Mouse (Mus musculus): ENCODE results near the gene Clasrp.

Gene Clasrp

DNA sequence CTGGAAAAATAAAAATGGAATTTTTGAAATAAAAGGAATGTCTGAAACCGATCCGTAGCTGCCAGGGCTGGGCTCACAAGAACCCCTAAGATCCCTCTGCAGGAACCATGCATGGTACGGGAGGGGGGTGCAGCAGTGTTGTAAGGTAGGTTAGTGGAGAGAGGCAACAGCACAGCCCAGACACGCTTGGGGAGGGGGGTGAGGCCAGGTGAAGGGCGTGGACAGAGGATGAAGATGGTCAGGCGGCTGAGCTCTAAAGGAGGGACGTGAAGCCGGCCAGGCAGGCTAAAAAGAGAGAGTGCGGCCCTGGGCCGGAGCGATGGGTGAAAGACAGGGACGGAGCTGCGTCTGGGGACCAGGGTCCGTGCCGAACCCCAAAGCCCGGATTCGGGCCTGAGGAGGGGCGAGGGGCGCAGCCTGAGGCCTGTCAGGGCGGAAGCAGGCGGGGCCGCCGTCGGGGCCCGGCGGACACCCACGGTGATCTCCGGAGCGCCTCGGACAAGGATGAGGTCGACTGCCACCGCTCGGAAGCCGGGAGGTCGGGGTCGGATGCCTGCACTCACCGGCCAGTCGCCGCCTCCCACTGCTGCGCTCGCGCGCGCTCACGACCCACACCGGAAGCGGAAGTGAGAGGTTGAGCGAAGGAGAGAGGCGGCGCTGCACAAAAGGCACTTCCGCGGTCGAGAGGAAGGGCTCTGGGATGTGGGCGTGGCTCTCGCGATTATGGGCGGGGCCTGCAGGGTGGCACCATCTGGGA lies at the start of gene Clasrp:
Clasrp (minus strand) TSS at position 638 of the 757 bp plus-strand sequence.
- peak; percentile 95 for DNase-seq (ENCODE audit: low spot score)

DNA sequence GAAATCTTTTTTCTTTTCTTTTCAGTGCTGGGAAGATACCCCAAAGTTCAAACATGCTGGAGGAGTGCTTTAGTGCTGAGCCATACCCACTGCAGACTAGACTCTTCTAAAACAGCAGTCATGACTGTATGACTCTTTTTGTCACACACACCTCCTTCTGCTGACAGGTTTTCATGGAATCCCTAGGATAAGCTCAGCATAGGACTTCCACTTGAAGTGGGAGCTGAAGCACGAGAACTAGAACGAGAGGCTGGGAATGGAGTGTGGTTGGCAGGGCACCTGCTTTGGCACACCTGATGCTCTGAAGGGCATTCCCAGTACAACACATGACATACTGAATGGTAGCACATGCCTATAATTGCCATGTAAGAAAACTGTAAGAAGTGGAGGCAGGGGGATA lies 48.3 kb upstream of the Clasrp start:
- DNase-seq (ENCODE audit: low spot score), result no peak

DNA sequence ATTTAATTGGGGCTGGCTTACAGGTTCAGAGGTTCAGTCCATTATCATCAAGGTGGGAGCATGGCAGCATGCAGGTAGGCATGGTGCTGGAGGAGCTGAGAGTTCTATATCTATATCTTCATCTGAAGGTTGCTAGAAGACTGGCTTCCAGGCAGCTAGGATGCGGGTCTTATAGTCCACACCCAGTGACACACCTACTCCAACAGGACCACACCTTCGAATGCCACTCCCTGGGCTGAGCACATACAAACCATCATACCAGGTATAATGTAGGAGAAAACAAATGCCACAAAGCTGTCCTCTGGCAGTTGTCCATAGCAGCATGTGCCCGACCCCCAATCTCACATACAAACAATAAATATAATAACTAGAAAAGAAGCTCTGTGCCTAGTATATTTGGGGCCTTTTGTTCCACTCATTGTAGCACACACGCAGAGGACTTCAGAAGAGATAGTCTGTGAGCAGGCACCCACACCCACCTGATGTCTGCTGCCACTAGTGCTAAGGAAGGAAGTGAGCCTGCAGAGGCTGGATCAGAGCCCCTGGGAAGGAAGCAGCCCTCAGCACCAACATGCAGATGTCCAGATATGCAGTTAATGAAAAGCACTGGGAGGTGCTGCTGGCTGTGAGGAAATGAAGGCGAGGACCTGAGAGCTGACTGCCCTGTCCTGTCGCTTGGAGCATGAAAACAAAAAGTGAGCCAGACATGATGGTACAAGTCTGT lies 46.9 kb upstream of the Clasrp start:
- no peak for DNase-seq (ENCODE audit: low spot score)

DNA sequence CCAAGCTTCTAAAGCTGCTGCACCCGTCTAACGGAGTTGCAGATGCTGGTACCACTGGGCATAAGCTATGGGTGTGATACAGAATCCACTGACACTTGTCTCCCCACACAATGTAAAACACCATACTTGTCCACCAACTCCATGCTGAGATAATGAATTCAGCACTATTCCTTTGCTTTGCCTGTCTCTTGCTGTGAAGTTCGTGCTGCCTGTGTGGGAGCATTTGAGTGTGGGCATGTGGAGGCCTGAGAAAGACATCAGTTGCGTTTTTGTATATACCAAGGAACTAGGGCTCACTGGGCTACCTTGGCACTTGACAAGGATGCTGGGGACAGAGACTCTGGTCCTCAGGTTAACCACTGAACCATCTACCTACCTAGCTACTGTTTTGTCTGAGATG lies 36.9 kb upstream of the Clasrp start:
- no peak for DNase-seq (ENCODE audit: low spot score)

DNA sequence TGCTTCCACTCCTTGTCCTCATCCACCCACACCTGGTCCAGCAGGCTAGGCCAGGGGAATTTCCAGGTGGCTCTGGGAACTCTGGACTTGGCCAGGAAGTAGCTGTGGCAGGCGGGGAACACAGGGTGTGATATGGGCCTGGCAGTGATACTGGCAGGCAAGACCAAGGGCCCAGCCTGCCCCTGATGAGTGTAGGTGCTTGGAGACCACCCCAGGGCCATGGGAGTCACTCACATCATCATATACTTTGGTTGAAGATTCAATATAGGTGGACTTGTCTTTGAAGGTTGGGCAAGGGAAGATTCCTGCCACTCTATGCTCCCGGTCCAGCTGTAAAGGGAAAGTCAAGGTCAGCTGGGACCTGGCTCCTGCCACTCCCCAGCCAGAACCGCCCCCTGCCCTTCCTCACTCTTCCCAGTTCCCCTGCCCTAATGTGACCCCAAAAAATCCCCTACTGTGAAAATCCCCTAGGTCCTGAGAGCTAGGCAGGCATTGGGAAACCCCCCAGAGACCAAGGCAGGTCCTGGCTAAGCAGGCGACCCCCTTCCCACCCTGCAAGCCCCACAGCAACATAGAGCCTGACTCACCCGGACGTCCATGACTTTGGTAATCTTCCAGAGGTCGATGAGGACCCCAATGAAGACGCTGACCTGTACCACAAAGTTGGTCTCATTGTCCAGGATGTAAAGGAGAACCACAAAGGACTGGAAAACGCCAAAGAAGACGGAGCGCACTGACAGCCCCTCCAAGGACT lies 31.0 kb upstream of the Clasrp start:
- DNase-seq (ENCODE audit: low spot score), result no peak

DNA sequence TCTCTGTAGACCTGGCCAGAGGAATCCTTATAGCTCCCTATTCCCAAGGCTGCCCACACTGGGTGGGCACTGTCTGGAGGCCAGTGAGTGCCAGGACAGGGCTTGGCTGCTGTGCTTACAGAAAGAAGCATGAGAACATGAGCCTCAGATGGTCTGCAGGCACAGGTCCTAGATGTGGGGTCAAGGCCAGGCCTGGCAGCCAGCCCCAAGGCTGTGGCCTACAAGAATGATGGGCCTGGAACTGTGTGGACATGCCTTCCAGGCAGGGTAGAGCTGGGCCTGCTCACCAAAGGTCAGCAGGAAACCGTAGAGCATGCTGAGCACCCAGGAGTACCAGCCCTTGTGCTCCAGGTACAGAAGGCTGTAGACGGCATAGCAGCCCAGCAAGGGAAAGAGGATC lies 30.3 kb upstream of the Clasrp start:
- peak; percentile 51 for DNase-seq (ENCODE audit: low spot score)

DNA sequence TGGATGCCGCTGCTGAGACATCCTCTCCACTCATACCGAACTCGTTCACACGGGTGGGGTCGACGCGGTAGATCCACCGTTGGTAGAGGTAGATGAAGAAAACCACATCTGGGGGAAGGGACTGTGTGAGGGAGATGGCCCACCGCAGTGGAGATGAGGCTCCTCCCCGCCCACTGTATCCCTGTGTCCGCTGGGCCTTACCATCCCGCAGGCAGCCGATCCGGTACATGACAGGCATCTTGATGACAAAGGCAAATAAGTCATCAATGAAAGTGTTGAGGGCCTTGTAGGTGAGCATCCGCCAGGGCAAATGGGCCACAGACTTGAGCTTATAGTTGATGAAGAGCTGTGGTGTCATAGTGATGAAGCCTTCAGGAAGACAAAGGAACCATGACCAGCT lies 29.6 kb upstream of the Clasrp start:
- no peak for DNase-seq (ENCODE audit: low spot score)

DNA sequence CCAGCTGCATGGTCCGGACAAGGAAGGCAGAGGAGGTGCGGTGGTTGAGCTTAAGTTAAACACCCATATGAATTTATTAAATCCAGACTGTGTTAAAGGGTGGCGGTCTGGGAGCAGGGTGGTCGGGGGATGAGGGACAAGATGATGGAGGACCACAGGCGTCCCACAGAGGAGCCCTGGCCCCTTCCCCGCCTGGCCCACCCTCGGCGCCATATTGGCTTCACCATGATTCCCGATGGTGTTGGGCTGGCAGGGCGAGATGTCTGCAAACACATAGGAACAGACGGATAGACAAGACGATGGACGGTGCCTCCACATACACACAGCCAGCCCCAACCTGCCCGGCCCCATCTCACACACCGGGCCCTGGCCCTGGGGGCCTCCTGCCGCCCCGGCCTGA lies 28.9 kb upstream of the Clasrp start:
- DNase-seq (ENCODE audit: low spot score), result no peak

DNA sequence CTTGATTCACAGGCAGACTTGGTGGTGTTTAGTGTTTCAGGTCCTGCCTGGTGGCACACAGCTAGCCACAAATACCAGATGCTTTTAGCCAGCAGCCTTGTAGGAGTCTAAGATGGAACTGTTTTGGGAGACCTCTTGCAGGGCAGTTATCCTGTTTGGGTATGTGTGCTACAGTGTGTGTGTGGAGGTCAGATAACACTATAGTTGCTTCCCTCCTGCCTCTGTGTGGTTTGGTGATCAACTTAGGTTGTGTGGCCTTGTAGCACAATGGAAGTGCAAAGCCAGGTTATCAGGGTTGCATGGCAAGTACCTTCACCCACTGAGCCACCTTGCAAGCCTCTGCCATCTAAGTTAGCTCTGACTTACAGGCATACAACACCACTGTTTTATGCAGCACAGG lies 28.4 kb upstream of the Clasrp start:
- no peak for DNase-seq (ENCODE audit: low spot score)

DNA sequence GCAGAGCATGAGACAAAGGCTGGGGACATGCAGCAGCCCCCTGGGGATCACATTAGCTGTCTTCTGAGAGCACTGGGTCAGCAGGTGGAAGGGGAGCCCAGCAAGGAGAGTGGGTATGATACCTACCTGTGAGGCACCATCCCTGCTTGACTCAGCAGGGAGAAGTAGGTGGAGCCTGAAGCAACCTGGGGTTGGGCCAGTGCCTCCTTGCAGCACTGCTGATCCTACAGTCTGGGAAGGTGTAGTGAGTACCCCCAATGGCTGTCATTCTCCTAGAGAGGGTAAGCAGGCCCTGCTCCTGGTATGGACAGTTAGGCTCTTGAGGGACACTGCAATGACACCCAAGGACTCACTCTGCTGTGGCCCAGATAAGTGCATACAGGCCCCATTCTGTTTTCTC lies 28.0 kb upstream of the Clasrp start:
- no peak for DNase-seq (ENCODE audit: low spot score)

DNA sequence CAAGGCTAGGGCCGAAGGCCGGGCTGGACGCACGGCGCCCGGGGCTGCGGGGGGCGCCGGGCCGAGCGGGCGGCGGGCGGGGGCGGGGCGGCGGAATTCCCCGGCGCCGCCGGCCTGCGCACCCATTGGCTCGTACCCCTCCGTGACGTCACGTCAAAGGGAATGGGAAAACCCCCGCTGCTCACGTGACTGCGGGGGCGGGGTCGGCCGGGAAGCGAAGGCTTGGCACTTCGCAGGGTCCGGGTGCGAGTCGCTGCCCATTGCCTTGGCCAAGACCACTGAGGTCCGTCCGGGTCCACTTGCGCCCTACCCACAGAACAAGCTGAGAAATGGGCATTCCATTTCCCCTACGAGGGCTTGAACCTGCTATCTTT lies 25.1 kb upstream of the Clasrp start, which contains the start of gene Relb:
Relb (minus strand) TSS at position 78 of the 374 bp plus-strand sequence.
- peak; percentile 90 for DNase-seq (ENCODE audit: low spot score)

DNA sequence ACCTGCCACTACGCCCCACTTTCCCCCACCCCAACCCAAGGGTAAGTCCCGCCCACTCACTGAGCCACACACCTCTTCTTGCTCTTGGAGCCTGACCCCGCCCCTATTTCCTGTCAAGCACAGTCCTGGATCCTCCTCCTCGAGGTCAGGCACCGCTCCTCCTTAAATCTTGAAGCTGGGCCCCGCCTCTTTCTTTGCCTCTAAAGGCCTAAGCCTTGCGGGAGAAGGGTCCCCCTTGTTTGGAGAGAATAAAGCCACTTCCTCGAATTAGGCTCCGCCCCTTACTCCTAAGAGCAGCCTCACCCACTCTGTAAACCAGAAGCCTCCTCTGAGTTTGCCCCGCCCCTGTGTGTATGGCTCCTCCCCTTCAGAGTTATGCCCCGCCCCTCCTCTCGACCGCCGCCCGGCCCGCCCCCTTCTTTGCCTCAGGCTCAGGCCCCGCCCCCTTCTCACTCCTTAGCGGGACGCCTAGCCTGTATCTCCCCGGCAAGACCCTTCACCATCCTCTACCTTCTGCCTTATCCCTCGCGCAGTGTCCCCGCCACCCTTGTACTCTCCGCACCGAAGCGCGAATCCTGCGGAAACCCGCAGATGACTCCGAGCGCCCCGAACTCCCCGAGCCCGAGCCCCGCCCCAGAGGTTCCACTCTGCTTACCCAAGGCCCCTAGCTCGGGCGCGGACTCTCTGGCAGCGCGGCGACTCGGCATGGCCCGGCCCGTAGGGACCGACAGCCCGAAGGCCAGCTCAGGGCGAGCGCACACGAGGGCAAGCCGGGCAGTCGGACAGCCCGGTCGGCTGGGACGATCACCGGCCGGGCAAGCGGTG lies 24.5 kb upstream of the Clasrp start:
- DNase-seq (ENCODE audit: low spot score), result peak; percentile 93

DNA sequence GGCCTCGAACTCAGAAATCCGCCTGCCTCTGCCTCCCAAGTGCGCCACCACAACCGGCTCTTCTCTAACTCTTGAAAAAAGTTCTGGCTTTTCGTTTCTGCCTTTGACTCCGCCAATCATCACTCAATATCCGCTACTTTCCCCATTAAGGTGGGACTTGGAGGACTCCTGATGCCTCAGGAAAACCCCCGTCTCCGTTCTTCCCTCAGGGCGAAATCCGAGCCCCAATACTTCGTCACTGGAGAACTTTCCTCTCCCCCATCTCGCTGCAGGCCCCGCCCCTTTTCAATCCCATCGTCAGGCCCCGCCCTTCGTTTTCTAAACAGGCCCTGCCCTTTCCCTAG lies 23.9 kb upstream of the Clasrp start:
- no peak for DNase-seq (ENCODE audit: low spot score)

DNA sequence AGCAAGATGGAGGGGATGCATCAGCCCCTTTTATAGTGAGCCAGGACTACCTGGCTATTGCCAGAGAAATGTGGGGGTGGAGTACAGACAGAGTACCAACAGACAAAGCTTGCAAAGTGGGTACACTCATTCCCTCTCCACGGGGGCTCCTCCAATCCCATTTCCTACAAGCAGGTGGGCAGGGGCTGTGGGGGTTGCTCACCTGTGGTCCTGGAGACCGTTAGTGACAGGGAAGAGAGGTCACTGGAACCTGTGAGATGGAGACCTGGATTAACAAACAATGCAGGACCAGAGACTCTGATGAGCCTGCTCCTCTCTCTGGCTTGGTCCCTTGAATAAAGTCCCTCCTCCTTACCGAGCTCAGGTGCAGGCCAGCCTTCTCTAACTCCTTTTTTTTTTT lies 23.4 kb upstream of the Clasrp start:
- no peak for DNase-seq (ENCODE audit: low spot score)

DNA sequence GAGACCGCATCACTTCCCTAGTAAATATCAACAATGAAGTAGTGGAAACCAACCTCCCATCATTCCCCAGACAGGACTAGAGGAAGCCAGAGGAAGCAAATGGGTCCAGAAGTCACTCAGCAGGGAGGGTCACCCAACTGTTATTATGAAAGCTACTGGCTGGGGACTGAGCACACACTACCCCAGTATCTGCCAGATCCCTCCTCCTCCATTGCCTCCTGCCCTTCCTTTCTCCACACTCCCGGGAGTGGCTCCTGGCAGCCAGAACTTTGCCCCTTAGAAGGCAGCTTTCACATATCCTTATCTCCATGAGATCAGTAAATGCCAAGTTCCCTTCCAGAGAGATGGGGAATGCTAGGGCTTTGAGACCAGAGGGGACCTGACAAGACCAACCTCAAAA lies 19.1 kb upstream of the Clasrp start:
- no peak for DNase-seq (ENCODE audit: low spot score)

DNA sequence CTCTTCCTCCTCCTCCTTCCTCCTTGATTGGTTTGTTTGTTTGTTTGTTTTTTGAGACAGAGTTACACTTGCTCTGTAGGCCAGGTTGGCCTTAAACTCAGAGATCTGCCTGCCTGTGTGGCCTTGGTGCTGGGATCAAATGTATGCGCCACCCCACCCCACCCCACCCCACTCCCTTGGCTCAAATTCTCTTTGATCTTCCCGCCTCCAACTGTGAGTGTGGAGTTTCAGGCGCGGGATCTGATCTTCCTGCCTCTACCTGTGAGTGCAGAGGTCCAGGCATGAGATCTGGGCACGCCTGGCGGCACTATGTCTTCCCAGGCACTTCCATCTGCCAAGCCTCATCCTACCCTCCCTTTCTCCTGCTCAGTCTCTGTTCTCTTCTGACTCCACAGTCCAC lies 18.0 kb upstream of the Clasrp start:
- no peak for DNase-seq (ENCODE audit: low spot score)

DNA sequence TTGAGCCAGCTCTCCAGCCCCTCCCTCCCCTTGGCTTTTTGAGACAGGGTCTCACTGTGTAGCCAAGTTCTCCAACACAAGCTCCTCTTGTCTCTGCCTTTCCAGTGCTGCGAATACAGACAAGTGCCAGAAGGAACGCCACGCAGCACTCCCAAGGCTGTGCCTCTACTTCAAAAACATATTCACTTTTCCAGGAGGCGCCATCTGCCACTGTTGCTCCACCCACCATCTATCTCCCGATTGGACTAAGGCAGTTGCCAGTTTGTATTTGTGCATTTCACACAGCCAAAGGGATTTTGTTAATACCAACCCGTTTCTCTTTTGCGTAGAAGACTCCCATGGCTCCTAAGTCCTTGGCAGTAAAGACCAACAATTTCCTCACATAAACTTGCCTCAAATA lies 16.5 kb upstream of the Clasrp start:
- DNase-seq (ENCODE audit: low spot score), result no peak

DNA sequence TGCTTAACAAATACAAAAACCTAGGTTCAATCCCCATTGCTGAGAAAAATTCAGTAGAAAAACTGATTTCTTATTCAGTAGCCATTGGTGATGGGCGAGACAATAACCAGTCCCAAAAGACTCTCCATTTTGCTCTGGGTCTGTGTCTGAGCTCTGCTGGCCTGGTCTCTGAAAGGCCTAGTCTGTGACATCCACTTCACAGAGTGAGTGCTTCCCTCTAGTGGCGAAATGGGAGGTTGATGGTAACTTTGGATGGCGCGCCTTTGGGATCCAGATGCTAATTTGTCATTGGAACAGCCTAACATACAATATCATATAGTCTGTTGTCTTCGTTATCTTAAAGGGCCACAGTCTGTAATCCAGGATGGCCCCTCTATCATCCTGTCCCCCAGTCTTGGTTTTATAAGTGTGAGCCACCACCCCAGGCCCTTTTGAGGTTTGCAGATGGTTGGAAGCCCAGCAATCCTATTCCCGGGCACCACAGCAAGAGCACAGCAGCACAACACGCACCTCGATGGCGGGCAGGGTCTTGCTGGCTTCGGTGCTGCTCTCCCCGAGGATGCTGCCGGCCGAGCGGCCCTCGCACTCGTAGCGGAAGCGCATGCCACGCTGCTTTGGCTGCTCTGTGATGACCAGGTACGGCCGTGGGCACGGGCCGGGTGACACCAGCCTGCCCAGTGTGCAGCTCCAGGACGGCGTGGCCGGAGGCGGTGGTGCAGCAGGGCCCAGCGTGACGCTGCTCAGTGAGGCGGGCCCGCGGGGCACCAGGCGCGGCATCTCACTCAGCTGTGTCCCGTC lies 14.9 kb upstream of the Clasrp start:
- DNase-seq (ENCODE audit: low spot score), result peak; percentile 57

DNA sequence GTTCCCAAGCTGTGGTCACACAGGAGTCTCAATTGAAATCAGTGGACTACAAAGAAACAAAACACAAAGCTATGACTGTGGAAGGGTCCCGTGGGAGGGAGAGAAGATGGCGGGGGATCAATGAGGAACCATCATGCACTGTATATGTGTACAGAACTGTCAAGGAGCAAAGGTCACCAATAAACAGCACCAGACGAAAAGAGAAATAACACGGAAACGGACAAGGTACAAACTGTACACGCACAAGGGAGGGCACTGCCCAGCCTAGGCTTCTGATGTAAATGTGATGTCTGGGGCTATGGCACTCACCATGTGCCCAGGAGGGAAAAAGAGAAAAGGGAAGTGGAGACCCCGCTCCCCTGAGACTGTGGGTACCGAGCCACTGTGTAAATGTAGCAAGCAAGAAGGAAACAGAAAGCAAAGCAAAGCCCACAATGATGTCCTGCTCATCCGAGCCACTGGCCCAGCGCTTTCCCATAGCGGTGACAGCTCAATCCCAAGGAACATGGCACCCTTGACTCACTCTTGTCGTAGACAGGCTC lies 10.8 kb upstream of the Clasrp start:
- no peak for DNase-seq (ENCODE audit: low spot score)

DNA sequence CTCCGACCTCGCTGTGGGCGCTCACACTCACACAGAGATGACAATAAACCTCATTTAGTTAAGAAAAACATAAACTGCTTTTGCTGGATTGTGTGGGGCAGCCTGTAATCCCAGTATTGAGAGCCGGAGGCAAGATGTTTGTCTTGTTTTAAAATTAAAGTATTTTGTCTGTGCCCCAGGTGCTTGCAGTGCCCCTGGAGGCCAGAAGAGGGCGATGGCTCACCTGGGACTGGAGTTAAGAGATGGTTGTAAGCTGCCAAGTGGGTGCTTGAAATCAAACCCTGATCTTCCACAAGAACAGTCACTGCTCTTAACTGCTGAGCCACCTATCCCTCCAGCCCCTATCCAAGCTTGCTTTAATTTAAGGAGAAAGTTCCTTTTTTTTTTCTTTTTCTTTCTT lies 6.7 kb upstream of the Clasrp start:
- DNase-seq (ENCODE audit: low spot score), result no peak
